Mouse (Mus musculus): Measurements from ENCODE around the gene 9130213A22Rik. TPM values are rescaled to one million over a fixed set of nuclear protein-coding genes. Genes with fewer than 3 reads are reported as not detected.

9130213A22Rik gene
- polyA plus RNA-seq, 1 experiment from 2014 or later: 0.25 TPM

DNA sequence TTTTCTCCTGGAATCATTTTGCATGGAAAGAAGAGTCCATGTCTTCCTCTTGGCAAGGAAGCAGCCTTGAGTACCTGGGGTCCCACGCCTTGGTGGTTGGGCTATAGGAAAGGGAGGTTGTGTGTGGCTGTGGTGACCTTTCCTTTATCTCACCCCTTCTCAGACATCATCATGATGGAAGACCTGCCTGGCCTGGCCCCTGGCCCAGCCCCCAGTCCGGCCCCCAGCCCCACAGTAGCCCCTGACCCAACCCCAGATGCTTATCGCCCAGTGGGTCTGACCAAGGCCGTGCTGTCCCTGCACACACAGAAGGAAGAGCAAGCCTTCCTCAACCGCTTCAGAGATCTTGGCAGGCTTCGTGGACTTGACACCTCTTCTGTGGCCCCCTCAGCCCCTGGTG, 17.2 kb downstream of the 9130213A22Rik start:
- no peak overlapping the region for H3K4me3 ChIP-seq (replicated peaks; ENCODE audit: low read depth, low read length)
- ATAC-seq (replicated peaks; ENCODE audit: low FRiP score, low read depth) (no peak), DNase-seq (ENCODE audit: low spot score) (no peak)
- H3K9ac ChIP-seq (ENCODE audit: low read depth, low read length): no peak overlapping the region
- H3K4me1 ChIP-seq (replicated peaks; ENCODE audit: insufficient read depth, low read length): peaks cover 5% of the 10 kb centered on the region; the same call in 1 of the 2 replicates
- H3K9me3 ChIP-seq (replicated peaks; ENCODE audit: low read length): no peaks in the 10 kb centered on the region
- H3K36me3 ChIP-seq (ENCODE audit: insufficient read depth, low read length): peaks cover 89% of the 10 kb centered on the region
- 86% methylated on average over 6 of the region's 6 CpGs for WGBS
- H3K27me3 ChIP-seq (ENCODE audit: insufficient read depth, low read length): no peaks in the 10 kb centered on the region
- no peak overlapping the region for H3K4me2 ChIP-seq (ENCODE audit: low read length)
- no peak for TF ChIP-seq CTCF (IDR thresholded peaks at IDR 0.05; ENCODE audit: low read depth)
- no peak overlapping the region for H3K27ac ChIP-seq

- H3K4me2 ChIP-seq (ENCODE audit: low read length): no peak overlapping the region
- H3K27ac ChIP-seq: no peak overlapping the region
- H3K4me1 ChIP-seq (replicated peaks; ENCODE audit: insufficient read depth, low read length): peaks cover 9% of the 10 kb centered on the region; the same call in 1 of the 2 replicates
- no peak for ATAC-seq (replicated peaks; ENCODE audit: low FRiP score, low read depth)
- no peak for DNase-seq (ENCODE audit: low spot score)
- H3K4me3 ChIP-seq (replicated peaks; ENCODE audit: low read depth, low read length): no peak overlapping the region
- no peaks in the 10 kb centered on the region for H3K9me3 ChIP-seq (replicated peaks; ENCODE audit: low read length)
- no peak overlapping the region for H3K9ac ChIP-seq (ENCODE audit: low read depth, low read length)
- 88% methylated on average over 14 of the region's 14 CpGs for WGBS
- H3K27me3 ChIP-seq (ENCODE audit: insufficient read depth, low read length): no peaks in the 10 kb centered on the region
- TF ChIP-seq CTCF (IDR thresholded peaks at IDR 0.05; ENCODE audit: low read depth): no peak
- peaks cover 88% of the 10 kb centered on the region for H3K36me3 ChIP-seq (ENCODE audit: insufficient read depth, low read length)
Measured at GRCm38 (mm10) chr11:69104487-69104886, 17.9 kb downstream of the 9130213A22Rik start.

DNA sequence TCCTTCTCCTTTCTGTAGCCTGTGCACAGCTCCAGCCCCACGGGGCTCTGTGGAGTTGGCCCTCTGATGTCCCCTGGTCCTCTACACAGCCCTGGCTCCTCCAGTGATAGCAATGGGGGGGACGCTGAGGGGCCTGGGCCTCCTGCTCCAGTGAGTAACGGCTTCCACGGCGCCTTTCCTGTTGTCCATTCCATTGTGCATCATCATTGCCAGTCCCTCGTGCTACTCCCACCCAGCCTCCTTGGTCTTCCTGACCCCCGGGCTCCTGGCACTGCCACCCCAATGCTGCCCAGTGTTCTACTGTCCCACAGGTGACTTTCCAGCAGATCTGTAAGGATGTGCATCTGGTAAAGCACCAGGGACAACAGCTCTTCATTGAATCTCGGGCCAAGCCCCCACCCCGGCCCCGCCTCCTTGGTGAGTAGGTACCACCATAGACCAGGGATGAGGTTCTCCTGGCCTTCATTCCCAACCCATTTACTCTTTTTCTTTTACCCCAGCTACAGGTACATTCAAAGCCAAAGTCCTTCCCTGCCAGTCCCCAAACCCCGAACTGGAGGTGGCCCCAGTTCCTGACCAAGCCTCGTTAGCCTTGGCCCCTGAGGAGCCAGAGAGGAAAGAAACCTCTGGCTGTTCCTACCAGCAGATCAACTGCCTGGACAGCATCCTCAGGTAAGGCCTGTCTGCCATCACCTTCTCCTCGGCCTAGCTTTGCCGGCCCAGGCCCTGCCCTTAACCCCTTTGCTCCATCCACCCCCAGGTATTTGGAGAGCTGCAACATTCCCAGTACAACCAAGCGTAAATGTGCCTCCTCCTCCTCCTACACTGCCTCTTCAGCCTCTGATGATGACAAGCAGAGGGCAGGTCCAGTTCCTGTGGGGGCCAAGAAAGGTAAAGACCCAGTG, 18.6 kb downstream of the 9130213A22Rik start:
- TF ChIP-seq CTCF (IDR thresholded peaks at IDR 0.05; ENCODE audit: low read depth): no peak
- Histone ChIP-seq H3K27me3 (ENCODE audit: insufficient read depth, low read length) (no peaks in the 10 kb centered on the region), H3K9ac (ENCODE audit: low read depth, low read length) (no peak overlapping the region), H3K36me3 (ENCODE audit: insufficient read depth, low read length) (peaks cover 81% of the 10 kb centered on the region), H3K4me1 (replicated peaks; ENCODE audit: insufficient read depth, low read length) (peaks cover 9% of the 10 kb centered on the region; the same call in 1 of the 2 replicates), H3K4me2 (ENCODE audit: low read length) (no peak overlapping the region), H3K27ac (no peak overlapping the region), H3K9me3 (replicated peaks; ENCODE audit: low read length) (no peaks in the 10 kb centered on the region), H3K4me3 (replicated peaks; ENCODE audit: low read depth, low read length) (no peak overlapping the region)
- ATAC-seq (replicated peaks; ENCODE audit: low FRiP score, low read depth) (no peak), DNase-seq (ENCODE audit: low spot score) (no peak)
- 88% methylated on average over 15 of the region's 15 CpGs for WGBS

GRCm38 (mm10) chr11:69103121-69103520, 19.3 kb downstream of the 9130213A22Rik start:
- H3K27ac ChIP-seq: no peak overlapping the region

DNA sequence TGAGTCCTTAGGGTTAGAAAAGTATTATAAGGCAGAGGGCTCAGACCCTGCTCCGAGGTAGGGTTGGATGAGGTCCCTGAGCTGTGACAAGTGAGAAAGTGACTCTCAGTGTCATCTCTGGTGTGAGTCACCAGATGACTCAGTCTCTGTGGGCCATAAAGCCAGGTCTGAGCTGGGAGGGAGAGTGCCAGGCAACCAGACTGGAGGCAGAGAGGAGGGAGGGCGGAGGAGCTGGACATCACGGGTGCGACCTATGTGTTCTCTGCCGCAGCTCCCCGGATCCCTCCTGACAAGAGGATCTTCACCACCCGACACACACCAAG, 20.0 kb downstream of the 9130213A22Rik start:
- peaks cover 20% of the 10 kb centered on the region; the same call in 1 of the 2 replicates for H3K4me1 ChIP-seq (replicated peaks; ENCODE audit: insufficient read depth, low read length)
- 91% methylated on average over 7 of the region's 7 CpGs for WGBS
- ATAC-seq (replicated peaks; ENCODE audit: low FRiP score, low read depth): no peak

More at GRCm38 (mm10) chr11:69103121-69103520, 19.3 kb downstream of the 9130213A22Rik start:
- 96% methylated on average over 14 of the region's 14 CpGs for WGBS
- no peak overlapping the region for H3K4me3 ChIP-seq (replicated peaks; ENCODE audit: low read depth, low read length)
- DNase-seq (ENCODE audit: low spot score) (no peak), ATAC-seq (replicated peaks; ENCODE audit: low FRiP score, low read depth) (no peak)
- no peak overlapping the region for H3K4me2 ChIP-seq (ENCODE audit: low read length)
- no peak for TF ChIP-seq CTCF (IDR thresholded peaks at IDR 0.05; ENCODE audit: low read depth)
- no peak overlapping the region for H3K9ac ChIP-seq (ENCODE audit: low read depth, low read length)
- H3K36me3 ChIP-seq (ENCODE audit: insufficient read depth, low read length): peaks cover 76% of the 10 kb centered on the region
- H3K9me3 ChIP-seq (replicated peaks; ENCODE audit: low read length): no peaks in the 10 kb centered on the region
- no peaks in the 10 kb centered on the region for H3K27me3 ChIP-seq (ENCODE audit: insufficient read depth, low read length)
- H3K4me1 ChIP-seq (replicated peaks; ENCODE audit: insufficient read depth, low read length): peaks cover 14% of the 10 kb centered on the region; the same call in 1 of the 2 replicates

GRCm38 (mm10) chr11:69101604-69102402, 20.6 kb downstream of the 9130213A22Rik start:
- H3K9me3 ChIP-seq (replicated peaks; ENCODE audit: low read length): no peaks in the 10 kb centered on the region
- H3K27me3 ChIP-seq (ENCODE audit: insufficient read depth, low read length): no peaks in the 10 kb centered on the region
- peaks cover 20% of the 10 kb centered on the region; the same call in 1 of the 2 replicates for H3K4me1 ChIP-seq (replicated peaks; ENCODE audit: insufficient read depth, low read length)
- no peak overlapping the region for H3K4me2 ChIP-seq (ENCODE audit: low read length)
- no peak overlapping the region for H3K9ac ChIP-seq (ENCODE audit: low read depth, low read length)
- ATAC-seq (replicated peaks; ENCODE audit: low FRiP score, low read depth): no peak
- TF ChIP-seq CTCF (IDR thresholded peaks at IDR 0.05; ENCODE audit: low read depth): no peak
- DNase-seq (ENCODE audit: low spot score): no peak
- WGBS: 89% methylated on average over 21 of the region's 21 CpGs
- no peak overlapping the region for H3K4me3 ChIP-seq (replicated peaks; ENCODE audit: low read depth, low read length)
- peaks cover 63% of the 10 kb centered on the region for H3K36me3 ChIP-seq (ENCODE audit: insufficient read depth, low read length)
- no peak overlapping the region for H3K27ac ChIP-seq

More for the DNA sequence above, 20.0 kb downstream of the 9130213A22Rik start:
- Histone ChIP-seq H3K4me2 (ENCODE audit: low read length) (no peak overlapping the region), H3K27ac (no peak overlapping the region), H3K9ac (ENCODE audit: low read depth, low read length) (no peak overlapping the region), H3K36me3 (ENCODE audit: insufficient read depth, low read length) (peaks cover 68% of the 10 kb centered on the region), H3K9me3 (replicated peaks; ENCODE audit: low read length) (no peaks in the 10 kb centered on the region), H3K27me3 (ENCODE audit: insufficient read depth, low read length) (no peaks in the 10 kb centered on the region), H3K4me3 (replicated peaks; ENCODE audit: low read depth, low read length) (no peak overlapping the region)
- DNase-seq (ENCODE audit: low spot score): no peak
- TF ChIP-seq CTCF (IDR thresholded peaks at IDR 0.05; ENCODE audit: low read depth): no peak
